Mouse (Mus musculus): ENCODE data around the gene Car14. TPM values are rescaled to one million over a fixed set of nuclear protein-coding genes. Genes with fewer than 3 reads are reported as not detected.

Car14 gene
- total RNA-seq, 2 experiments from 2014 or later = not detected

GRCm38 (mm10) chr3:95894317-95895160 lies 10.0 kb downstream of the Car14 start:
- ATAC-seq (replicated peaks; ENCODE audit: low FRiP score, poor library complexity, severe bottlenecking) = peak; percentile 10; the same call in 1 of the 2 replicates

GRCm38 (mm10) chr3:95893606-95894316 lies 10.7 kb downstream of the Car14 start, which contains the start of gene Aph1a:
Gene Aph1a, plus strand, starts transcription at chr3:95893969.
- ATAC-seq (replicated peaks; ENCODE audit: low FRiP score, poor library complexity, severe bottlenecking) = peak; percentile 97

DNA sequence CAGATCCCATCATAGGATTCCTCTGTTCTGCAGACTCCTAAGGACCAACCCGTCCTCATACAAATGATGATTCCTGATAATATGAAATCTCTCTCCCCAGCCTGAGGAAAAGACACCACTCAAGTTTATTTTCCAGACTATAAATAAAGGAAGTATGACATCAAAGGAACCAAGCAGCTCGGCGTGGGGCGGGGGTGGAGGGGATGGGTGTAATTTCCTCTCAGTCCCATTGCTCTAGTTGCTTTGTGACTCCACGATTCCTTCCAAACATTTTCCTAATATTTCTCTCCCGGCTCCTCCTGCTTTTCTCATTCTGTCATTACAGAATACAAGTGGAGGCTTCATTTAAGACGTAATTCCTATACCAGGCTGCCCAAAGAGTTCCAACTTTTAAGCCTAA lies 11.4 kb downstream of the Car14 start:
- ATAC-seq (replicated peaks; ENCODE audit: low FRiP score, poor library complexity, severe bottlenecking) = no peak

DNA sequence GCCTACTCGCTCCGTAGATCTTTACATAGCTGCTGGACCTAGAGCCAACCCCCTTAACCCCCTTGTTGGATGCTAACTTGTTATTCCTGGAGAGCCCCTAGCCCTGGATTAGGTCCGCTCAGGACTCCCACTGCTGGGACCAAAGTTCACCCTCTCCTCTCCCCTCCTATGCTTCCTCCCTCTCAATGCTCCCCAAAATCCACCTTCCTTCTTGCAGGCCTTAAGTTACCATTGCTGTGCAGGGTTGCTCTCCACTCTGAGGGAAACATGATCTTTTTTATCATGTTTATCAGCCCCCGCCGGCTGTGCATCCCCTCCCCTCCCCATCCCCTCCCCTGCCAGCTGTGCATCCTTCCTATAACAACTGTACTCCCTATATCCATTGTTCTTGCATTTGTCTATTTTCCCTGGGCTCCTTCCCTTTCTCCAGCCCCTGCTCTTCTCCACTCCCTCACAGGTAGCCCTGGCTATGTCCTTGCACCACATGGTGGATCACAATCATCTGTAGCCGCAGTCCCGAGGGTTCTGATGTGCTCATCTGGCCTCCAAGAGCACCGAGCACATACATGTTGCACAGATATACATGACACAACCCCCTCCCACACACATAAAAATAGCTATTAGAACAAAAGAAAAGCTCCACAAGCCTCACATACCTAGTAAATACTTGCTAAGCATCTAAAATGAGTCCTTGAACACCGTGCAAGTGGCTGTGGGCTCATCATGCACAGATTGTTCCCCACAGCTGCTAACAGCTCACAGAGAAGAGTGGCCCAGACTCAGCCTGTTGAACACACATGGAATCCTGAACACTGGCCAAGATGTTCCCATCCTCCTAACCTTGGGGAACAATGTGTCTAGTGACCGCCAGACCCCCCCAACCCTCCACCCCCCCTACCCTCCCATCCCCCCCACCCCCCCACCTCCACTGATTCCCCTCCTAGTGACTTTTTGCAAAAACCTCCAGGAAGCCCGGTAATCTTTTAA lies 12.1 kb downstream of the Car14 start:
- no peak for ATAC-seq (replicated peaks; ENCODE audit: low FRiP score, poor library complexity, severe bottlenecking)

- no peak for ATAC-seq (replicated peaks; ENCODE audit: low FRiP score, poor library complexity, severe bottlenecking)
Observed at GRCm38 (mm10) chr3:95891211-95892065, 13.1 kb downstream of the Car14 start, which contains the start of gene BC028528. Gene BC028528, minus strand, starts transcription at chr3:95892005.

DNA sequence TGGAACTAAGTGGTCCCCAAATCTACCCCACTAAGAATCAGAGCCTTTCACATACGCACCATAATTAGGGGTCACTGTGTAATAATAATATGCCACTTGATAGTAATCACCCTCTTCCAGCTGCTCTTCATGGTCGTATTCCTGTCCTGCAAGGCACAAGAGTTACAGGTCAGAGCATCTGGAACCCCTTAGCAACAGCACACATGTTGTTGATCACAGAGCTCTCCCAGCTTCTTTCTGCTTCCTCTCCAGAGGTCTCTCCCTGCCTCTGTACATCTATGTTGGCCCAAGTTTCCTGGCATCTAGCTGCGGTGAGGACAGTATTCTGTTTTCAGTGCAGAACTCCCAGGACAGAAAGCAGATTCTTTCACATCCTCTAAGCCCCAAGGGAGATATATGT lies 14.8 kb downstream of the Car14 start:
- no peak for ATAC-seq (replicated peaks; ENCODE audit: low FRiP score, poor library complexity, severe bottlenecking)

- no peak for ATAC-seq (replicated peaks; ENCODE audit: low FRiP score, poor library complexity, severe bottlenecking)
Observed at GRCm38 (mm10) chr3:95887596-95887995, 16.9 kb downstream of the Car14 start.

DNA sequence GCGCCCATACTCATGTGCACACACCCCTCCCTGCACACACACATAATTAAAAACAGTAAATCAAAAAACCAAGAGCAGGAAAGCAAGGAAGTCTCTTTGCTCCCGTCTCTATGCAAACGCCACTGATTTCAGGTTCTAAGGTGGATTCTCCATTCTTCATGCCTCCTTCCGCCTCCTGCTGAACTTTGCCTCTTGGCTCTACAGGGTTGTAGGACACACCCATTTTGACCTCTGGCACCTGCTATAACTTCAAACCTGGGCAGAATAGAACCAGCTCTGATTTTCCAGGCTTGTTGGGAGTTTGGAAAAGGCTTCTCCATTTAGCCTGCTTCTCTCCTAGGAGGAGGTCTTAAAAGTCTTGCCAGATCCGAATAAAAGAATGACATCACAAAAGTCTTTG lies 20.1 kb downstream of the Car14 start:
- no peak for ATAC-seq (replicated peaks; ENCODE audit: low FRiP score, poor library complexity, severe bottlenecking)

GRCm38 (mm10) chr3:95882816-95883425 lies 21.6 kb downstream of the Car14 start:
- ATAC-seq (replicated peaks; ENCODE audit: low FRiP score, poor library complexity, severe bottlenecking) = no peak

- ATAC-seq (replicated peaks; ENCODE audit: low FRiP score, poor library complexity, severe bottlenecking) = peak; percentile 99
Observed at GRCm38 (mm10) chr3:95881979-95882815, 22.3 kb downstream of the Car14 start, which contains the start of gene Ciart. Gene Ciart, minus strand, starts transcription at chr3:95882251.

DNA sequence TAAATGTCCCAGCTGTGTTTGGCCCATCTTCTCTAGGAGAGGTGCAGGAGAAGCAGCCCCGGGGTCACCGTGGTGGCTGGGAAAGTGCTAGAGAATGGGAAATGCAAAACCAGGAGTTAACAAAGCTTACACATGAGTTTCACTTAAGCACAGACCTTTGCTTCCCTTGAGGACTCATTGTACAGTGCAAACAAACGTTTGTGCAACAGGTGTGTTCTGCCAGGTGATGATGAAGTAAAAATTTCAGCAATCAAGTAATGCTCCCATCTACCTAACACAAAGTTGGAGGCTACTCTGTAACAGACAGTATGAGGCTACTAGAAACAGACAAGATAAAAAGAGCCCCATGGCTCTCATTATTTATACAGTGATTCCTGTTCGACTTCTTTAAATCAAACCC lies 25.4 kb downstream of the Car14 start:
- ATAC-seq (replicated peaks; ENCODE audit: low FRiP score, poor library complexity, severe bottlenecking) = no peak

GRCm38 (mm10) chr3:95872048-95872447 lies 32.4 kb downstream of the Car14 start:
- ATAC-seq (replicated peaks; ENCODE audit: low FRiP score, poor library complexity, severe bottlenecking) = peak; percentile 24; the same call in 1 of the 2 replicates

DNA sequence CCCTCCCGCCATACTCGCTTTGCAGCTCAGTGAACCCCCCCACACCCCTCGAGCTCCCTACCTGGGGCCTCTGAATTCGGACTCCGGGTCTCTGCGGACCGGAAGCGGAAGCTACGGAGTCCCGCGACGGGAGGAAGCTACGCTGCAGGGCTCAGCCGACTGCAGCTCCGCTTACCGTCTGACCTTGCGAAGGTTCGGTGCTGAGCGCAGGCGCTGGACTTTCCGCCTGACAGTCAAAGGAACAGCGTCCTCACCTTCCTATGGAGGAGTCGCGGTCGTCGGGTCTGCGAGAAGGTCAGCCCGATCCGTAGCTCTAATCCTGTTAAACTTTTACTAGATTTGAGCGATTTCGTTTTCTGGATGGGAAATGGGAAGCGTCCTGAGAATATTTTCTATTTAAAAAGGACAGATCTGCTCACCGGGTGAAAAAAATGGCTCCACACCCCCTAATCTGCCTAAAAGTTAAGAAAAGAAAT lies 33.1 kb downstream of the Car14 start, which contains the start of gene Mrps21:
Gene Mrps21 (minus strand): TSS at position 128 of the 476 bp plus-strand sequence.
- peak; percentile 94 for ATAC-seq (replicated peaks; ENCODE audit: low FRiP score, poor library complexity, severe bottlenecking)

DNA sequence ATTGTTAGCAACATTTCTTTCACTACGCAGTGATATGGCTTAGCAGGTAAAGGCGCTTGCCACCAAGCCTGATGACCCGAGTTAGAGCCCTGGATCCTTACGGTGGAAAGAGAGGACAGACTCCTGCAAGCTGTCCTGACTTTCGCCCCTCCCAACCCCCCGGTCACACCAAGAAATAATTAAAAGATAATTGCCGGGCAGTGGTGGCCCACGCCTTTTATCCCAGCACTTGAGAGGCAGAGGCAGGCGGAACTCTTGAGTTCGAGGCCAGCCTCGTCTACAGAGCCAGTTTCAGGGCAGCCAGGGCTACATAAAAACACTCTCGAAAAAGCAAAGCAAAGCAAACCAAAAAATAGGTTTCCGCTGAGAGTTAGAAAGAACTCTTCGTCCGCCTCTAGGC lies 33.5 kb downstream of the Car14 start:
- ATAC-seq (replicated peaks; ENCODE audit: low FRiP score, poor library complexity, severe bottlenecking) = peak; percentile 28; the same call in 1 of the 2 replicates

- no peak for ATAC-seq (replicated peaks; ENCODE audit: low FRiP score, poor library complexity, severe bottlenecking)
Observed at GRCm38 (mm10) chr3:95867408-95867807, 37.1 kb downstream of the Car14 start.

DNA sequence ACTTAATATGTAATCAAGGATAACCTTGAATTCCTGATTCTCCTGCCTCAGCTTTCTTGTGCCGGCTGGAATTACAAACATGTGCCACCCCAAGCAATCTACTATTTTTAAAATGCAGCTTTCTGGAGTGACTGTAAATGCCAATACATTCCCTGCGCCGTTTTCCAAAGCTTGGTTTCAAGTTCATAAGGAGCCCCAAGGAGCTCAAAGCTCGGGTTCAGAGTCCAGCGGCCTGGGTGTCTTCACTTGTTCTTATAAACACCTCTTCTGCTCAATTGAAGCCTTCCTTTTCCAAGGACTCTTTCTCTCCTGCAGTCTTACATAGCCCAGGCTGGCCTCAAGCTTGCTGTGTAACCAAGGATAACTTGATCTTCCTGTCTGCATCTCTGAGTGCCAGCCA lies 38.4 kb downstream of the Car14 start:
- no peak for ATAC-seq (replicated peaks; ENCODE audit: low FRiP score, poor library complexity, severe bottlenecking)

GRCm38 (mm10) chr3:95865571-95865970 lies 38.9 kb downstream of the Car14 start:
- no peak for ATAC-seq (replicated peaks; ENCODE audit: low FRiP score, poor library complexity, severe bottlenecking)
